Mouse (Mus musculus) heart, postnatal 0 days (tissue): ENCODE measurements around the gene Acta2.

Experiments used
- CTCF ChIP-seq: IDR thresholded peaks from 2 replicates; pipeline ENCODE4 v1.5.1; 2016; ENCODE audit warnings: antibody characterized with exemption, control low read depth, low read depth
- EP300 ChIP-seq: IDR thresholded peaks from 2 replicates; pipeline ENCODE4 v1.6.1; 2016; ENCODE audit warnings: antibody characterized with exemption, low read depth

- TF ChIP-seq CTCF (no peak), EP300 (no peak)
Observed at GRCm38 (mm10) chr19:34231596-34231995, 23.8 kb downstream of the Acta2 start.
